7 mouse cellular contexts compared by ENCODE assay signal in genomic region chr15:7934105-7934504, GRCm38 (mm10).
DNase-seq lines count a peak whose midpoint lies in the region; ATAC-seq and TF ChIP-seq lines count a peak whose summit lies in the region.

No protein-coding gene starts in this region.

- H3K4me3 ChIP-seq in limb, embryonic 14.5 days (replicated peaks; ENCODE audit: low read length): no peak overlapping the region
- no peak overlapping the region for H3K4me3 ChIP-seq in stomach, embryonic 16.5 days (replicated peaks; ENCODE audit: low read length)
- H3K4me3 ChIP-seq in forebrain, embryonic 14.5 days (ENCODE audit: low read depth, low read length): no peak overlapping the region

- peak; percentile 39; the same call in 1 of the 2 replicates for ATAC-seq in limb, embryonic 14.5 days (ENCODE audit: low FRiP score, low read depth)
- no peak for ATAC-seq in stomach, embryonic 16.5 days (ENCODE audit: insufficient read depth, low FRiP score)
- no peak for ATAC-seq in forebrain, embryonic 14.5 days

- no peak for TF ChIP-seq POLR2A in limb, embryonic 14.5 days (IDR thresholded peaks at IDR 0.05; ENCODE audit: borderline replicate concordance, extremely low read depth, insufficient read depth, insufficient read length)

- no peaks in the 10 kb centered on the region for H3K9me3 ChIP-seq in limb, embryonic 14.5 days (ENCODE audit: control insufficient read depth, low read length)
- no peaks in the 10 kb centered on the region for H3K9me3 ChIP-seq in stomach, embryonic 16.5 days (replicated peaks; ENCODE audit: control insufficient read depth, low read length)
- H3K9me3 ChIP-seq in forebrain, embryonic 14.5 days (replicated peaks; ENCODE audit: control insufficient read depth, low read length): no peaks in the 10 kb centered on the region

- H3K9ac ChIP-seq in limb, embryonic 14.5 days (ENCODE audit: low read depth, low read length, severe bottlenecking): no peak overlapping the region
- H3K9ac ChIP-seq in stomach, embryonic 16.5 days (ENCODE audit: low read length): no peak overlapping the region
- H3K9ac ChIP-seq in forebrain, embryonic 14.5 days (ENCODE audit: low read length): no peak overlapping the region

- H3K36me3 ChIP-seq in limb, embryonic 14.5 days (ENCODE audit: control insufficient read depth, insufficient read depth, low read length): no peaks in the 10 kb centered on the region
- no peaks in the 10 kb centered on the region for H3K36me3 ChIP-seq in stomach, embryonic 16.5 days (ENCODE audit: control insufficient read depth, insufficient read depth, low read length)
- H3K36me3 ChIP-seq in forebrain, embryonic 14.5 days (ENCODE audit: control insufficient read depth, insufficient read depth, low read length): no peaks in the 10 kb centered on the region

- DNase-seq in thymus, postnatal 4 days: peak; percentile 8
- DNase-seq in thymus, postnatal 10 days (ENCODE audit: low spot score in 2 of 2): no peak
- peak; percentile 24 to 33 for DNase-seq in heart, adult 18-20 months
- peak; percentile 45 for DNase-seq in limb, embryonic 14.5 days (ENCODE audit: low spot score)
- no peak for DNase-seq in thymus, postnatal 14 days
- DNase-seq in forebrain, embryonic 14.5 days (ENCODE audit: low spot score): no peak

- H3K4me2 ChIP-seq in limb, embryonic 14.5 days (replicated peaks; ENCODE audit: low read depth, low read length, severe bottlenecking): no peak overlapping the region; the same call in 1 of the 2 replicates
- H3K4me2 ChIP-seq in stomach, embryonic 16.5 days (ENCODE audit: low read depth, low read length): peak overlapping the region; percentile 14; the same call in 1 of the 2 replicates
- no peak overlapping the region for H3K4me2 ChIP-seq in forebrain, embryonic 14.5 days (ENCODE audit: low read length)

- H3K27ac ChIP-seq in limb, embryonic 14.5 days (replicated peaks; ENCODE audit: low read depth, low read length): no peak overlapping the region
- no peak overlapping the region for H3K27ac ChIP-seq in stomach, embryonic 16.5 days (ENCODE audit: low read length)
- H3K27ac ChIP-seq in forebrain, embryonic 14.5 days (ENCODE audit: low read depth, low read length): no peak overlapping the region

- peaks cover 10% of the 10 kb centered on the region; the same call in 1 of the 2 replicates for H3K4me1 ChIP-seq in limb, embryonic 14.5 days (ENCODE audit: control insufficient read depth, insufficient read depth, low read length)
- H3K4me1 ChIP-seq in stomach, embryonic 16.5 days (ENCODE audit: control insufficient read depth, insufficient read depth, low read length): peaks cover 6% of the 10 kb centered on the region; the same call in 1 of the 2 replicates
- no peaks in the 10 kb centered on the region for H3K4me1 ChIP-seq in forebrain, embryonic 14.5 days (ENCODE audit: control insufficient read depth, insufficient read depth, low read length)

- 31% methylated on average over 16 of the region's 16 CpGs for WGBS in limb, embryonic 14.5 days
- 34% methylated on average over 16 of the region's 16 CpGs for WGBS in stomach, embryonic 16.5 days
- WGBS in forebrain, embryonic 14.5 days: 72% methylated on average over 16 of the region's 16 CpGs

- H3K27me3 ChIP-seq in limb, embryonic 14.5 days (ENCODE audit: control insufficient read depth, insufficient read depth, low read length): no peaks in the 10 kb centered on the region
- H3K27me3 ChIP-seq in stomach, embryonic 16.5 days (ENCODE audit: control insufficient read depth, insufficient read depth, low read length): no peaks in the 10 kb centered on the region
- H3K27me3 ChIP-seq in forebrain, embryonic 14.5 days (replicated peaks; ENCODE audit: control insufficient read depth, insufficient read depth, low read length): no peaks in the 10 kb centered on the region

Comparison
In these comparisons a context has a peak if more than half of its experiments do, and no peak if none do; other contexts are left out.
1. DNase-seq: peak in thymus, postnatal 4 days (single experiment), heart, adult 18-20 months (2 of 2) and limb, embryonic 14.5 days (single experiment); none in thymus, postnatal 10 days (0 of 2), thymus, postnatal 14 days (single experiment) and forebrain, embryonic 14.5 days (single experiment).